Mouse (Mus musculus) heart, postnatal 10 days (tissue): ENCODE measurements at regions not wholly inside any gene's neighbourhood (a gene's known extent, or its start where the extent isn't known, plus 50 kb on each side); places are given as distances from the start of the nearest gene placed in this dataset.

ENCODE experiments used
- DNase-seq, 2 experiments: peaks; one replicate each; pipeline ENCODE4 v3.0.0; 2021
- intact Hi-C: fragments of 180-260 bp; cut with DNase I; formaldehyde crosslinking; loops from one replicate; pipeline ENCODE4 v1.15.1; 2025

DNA sequence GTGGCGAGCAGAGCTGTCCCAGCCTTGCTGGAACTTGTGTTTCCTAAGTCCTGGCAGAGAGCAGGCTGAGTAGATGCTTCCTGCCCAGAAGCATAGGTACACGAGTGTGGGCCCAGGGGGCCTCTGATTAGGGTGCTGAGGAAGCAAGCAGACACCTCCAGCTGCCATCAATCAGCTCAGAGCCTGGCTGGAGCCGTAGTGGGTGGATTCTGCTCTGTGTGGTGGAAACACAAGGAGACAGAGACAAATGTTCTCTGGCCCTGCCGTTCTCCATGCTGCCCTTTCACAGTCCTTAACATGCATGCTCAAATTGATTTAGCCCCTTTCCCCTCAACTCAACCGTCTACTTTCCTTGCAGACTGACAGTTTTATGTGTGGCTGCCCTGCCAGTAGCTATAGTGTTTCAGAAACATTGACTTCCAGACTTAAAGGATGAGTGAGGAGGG is 182.5 kb upstream of the Gm5148 start:
- DNase-seq = peak; percentile 57 to 59
- intact Hi-C loops = no loop called here

DNA sequence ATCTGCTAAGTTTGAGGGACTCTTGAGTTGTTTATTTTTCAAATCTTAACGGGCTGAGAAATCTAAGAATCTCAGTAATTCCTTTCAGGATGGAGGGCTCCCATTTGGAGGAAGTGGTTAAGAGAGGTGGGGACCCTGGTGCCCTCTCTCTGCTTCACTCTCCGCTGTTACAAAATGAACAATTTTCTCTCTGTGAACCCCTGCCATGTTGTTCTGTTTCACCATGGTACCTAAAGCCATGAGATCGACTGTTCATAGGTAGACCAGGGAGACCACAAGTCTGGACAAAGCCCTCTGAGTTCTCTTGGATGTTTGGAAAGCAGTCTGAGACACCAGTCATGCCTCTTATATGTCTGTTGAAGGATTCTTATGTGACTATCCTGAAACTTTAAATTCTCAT is 179.9 kb upstream of the Gm5148 start:
- DNase-seq = no peak
- intact Hi-C loops = no loop called here

DNA sequence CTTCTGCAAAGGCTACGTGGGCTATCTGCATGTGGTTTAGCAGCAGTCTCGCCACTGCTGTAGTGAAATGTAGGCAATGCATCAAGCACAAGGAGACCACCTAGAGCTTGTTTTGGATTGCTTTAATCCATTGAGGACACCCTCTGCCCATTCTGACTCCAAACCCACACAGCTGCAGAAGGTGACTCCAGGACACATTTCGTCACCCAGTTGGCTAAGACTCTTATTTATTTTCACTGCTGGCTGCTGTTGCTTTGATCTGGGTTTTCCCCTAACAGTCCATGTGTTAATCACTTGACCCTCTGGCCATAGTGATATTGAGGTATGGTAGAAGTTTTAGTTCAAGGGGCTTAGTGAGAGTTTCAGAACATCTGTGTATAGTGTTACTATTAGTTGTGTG is 179.2 kb upstream of the Gm5148 start:
- DNase-seq = peak; percentile 32 to 49
- intact Hi-C loops = no loop called here

DNA sequence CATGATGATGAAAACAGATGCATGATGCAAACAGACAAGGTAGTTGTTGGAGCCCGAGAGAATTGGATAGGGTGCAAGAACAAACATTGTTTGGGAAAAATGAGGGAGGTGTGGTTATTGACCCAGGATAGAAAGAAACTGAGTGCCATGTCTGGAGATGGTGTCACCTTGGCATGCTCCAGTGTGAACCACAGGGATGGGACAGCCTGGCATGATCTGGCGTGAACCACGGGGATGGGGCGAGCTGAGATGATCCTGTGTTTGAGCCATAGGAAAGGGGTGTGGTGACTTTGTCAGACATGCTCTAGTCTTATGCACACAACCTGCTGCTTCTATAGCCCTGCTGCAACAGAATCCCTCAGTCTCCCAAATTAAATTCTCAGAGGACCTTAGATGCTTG is 178.7 kb upstream of the Gm5148 start:
- no peak for DNase-seq
- intact Hi-C loops = no loop called here

DNA sequence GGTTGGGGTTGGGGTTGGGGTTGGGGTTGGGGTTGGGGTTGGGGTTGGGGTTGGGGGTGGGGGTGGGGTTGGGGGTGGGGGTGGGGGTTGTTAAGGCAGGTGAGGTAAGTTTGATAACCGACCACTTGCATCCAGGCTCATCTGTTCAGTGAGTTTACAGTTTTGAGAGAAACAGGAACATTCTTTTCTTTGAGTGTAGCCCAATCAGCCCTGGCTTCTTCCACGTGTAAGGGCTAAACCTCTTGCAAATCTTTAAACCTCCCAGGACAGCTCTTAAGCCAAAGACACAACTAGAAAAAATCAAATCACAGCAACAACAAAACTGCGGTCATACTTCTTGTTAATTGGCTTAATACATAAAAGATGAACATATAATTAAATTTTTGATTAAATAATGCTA is 173.1 kb upstream of the Gm5148 start:
- DNase-seq = no peak
- intact Hi-C loops = loop anchor here (10.0 kb wide), 1 partner anchor 423 kb away; no protein-coding TSS in a partner anchor

DNA sequence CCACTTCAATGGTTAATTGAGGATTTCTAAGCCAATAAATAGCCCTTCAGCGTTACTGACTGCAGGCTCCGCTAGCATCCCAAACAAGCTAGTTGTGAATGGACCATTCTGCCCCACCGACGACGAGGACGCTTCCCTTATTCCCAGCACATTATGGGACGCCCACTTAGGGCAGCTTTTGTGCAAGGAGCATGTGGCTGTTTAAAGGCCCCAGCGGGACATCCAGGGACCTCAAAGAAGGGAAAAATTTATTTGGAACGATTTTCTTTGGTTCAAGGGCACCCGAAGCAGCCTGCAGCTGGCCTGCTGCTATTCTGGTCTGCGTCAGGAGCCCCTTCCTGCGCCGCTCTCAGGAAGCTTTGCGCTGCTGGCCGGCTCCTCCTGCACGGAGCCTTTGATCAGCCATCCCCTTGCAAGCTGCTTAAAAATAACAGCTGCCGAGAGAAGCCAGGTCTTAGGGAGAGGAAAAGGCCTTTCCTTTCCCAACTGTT is 172.6 kb upstream of the Gm5148 start:
- DNase-seq = peak; percentile 62 to 73
- intact Hi-C loops = loop anchor here (10.0 kb wide), 1 partner anchor 422 kb away; no protein-coding TSS in a partner anchor

DNA sequence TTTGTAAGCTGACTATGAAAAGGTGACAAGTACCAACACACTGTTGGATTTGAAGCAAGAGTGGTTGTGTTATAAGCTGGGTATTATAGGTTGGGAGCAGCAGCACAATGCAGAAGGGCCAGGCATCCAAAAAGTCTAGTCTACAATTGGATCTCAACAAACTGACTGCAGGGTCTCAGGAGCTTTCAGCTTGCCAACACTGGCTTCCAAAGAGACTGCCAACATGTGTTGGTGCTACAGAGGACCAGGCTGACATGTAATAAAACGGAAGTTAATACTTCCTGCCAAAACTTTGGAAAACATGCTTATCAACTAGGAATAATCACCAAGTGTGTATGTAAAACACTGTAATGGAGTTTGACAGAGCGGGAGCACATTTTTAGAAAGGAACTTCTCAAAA is 170.3 kb upstream of the Gm5148 start:
- intact Hi-C loops = loop anchor here (10.0 kb wide), 1 partner anchor 420 kb away; no protein-coding TSS in a partner anchor

DNA sequence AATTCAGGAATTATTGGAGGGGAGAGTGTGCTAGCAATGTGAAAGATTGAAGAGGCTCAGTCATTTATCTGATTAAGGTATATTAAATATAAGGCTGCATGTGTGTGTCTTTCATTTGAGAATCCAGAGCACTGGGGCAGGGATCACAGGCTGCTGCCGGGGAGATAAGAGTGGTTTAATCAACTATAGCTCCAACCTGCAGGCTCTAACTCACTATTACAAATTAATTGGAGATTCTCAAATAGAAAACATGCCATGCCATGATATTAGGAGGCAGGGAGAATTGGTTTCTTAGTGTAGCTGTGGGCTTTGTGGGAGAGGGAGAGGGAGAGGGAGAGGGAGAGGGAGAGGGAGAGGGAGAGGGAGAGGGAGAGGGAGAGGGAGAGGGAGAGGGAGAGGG is 165.9 kb upstream of the Gm5148 start:
- no peak for DNase-seq
- intact Hi-C loops = loop anchor here (10.0 kb wide), 1 partner anchor 415 kb away; no protein-coding TSS in a partner anchor

More for the DNA sequence above, 170.3 kb upstream of the Gm5148 start:
- DNase-seq = peak in 1 of 2 experiments; percentile 28

DNA sequence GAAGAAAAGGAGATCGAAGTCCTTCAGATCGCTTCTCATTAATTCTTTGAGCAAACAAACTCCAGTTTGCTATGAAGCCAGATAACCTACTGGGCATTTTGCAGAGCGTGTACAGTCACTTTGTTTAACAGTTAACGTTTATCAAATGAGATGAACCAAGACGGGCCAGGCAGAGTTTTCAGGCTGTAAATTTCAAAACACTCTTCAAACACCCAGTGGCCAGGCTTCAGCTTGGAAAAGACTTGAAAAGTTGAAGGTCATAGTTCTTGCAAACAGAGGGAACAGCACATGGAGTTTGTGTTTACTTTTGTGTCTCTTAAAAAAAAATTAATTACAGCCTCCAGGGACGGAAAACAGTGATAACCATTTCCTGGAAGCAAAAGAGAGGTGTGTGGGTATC is 164.2 kb upstream of the Gm5148 start:
- intact Hi-C loops = no loop called here
- no peak for DNase-seq

DNA sequence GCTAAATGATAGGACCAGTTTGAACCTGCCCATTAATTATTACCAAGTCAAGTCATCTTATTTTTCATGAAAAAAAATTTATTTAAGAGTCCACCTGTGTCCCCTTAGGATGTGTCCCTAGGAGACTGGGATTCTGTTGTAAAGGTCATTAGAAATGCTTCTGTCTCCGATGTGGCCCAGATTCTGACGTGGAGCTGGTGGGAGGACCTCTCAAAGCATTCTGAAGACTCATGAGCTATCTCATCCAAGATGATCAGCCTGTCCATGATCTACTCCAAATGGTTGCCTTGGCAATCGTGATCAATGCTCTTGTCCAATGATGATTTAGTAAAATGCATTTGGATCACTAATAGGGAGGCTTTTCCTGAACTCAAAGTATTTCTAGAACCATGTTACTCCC is 163.4 kb upstream of the Gm5148 start:
- no peak for DNase-seq
- intact Hi-C loops = no loop called here

DNA sequence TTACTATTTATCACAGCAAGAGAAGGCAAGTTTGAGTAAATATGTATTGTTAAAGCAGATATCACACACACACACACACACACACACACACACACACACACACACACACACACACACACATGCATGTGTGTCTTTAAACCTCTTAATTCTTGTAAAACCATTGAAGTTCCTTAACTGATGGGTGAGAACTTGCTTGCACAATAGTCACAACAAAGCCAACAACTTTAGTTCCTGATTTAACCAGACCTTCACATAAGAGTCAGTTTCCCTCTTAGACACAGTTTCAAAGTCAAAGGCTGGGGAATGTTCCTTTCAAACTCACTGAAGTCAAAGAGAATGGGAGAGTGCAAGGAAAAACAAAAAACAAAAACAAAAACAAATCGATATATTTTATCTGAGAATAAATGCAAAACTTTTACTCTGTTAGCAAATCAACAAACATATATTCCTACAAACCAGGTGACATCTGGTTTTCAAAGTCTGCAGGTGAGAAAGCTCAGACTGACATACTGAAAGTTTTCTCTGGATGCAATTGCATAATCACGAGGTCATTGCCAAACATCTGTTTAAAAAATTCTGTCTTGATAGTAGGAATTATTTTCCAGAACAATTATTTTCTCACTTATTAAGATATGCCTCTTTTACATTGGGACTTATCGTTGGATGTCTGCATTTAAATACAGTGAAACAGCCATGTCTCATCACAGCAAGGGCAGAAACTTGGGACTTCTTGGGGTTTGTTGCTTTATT is 162.6 kb upstream of the Gm5148 start:
- no peak for DNase-seq

DNA sequence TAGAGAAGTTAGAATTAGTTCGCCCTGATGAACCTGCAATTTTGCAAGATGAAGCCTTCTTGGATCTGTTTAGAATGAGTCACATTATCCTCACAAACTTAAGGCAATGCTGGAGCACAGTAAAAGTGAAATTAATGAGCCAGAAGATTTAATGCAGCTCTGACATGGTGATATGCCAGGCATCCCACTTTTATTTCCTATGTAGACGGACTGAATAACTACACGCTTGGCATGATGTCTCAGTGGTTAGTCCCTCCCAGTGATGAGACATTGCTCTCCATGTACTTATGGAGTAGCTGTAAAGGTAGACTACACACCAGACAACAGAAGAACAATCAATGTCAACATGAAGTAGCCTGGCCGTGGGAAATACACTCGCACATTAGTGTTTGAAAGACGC is 161.5 kb upstream of the Gm5148 start:
- no peak for DNase-seq
- intact Hi-C loops = no loop called here

More for the DNA sequence above, 162.6 kb upstream of the Gm5148 start:
- intact Hi-C loops = no loop called here

DNA sequence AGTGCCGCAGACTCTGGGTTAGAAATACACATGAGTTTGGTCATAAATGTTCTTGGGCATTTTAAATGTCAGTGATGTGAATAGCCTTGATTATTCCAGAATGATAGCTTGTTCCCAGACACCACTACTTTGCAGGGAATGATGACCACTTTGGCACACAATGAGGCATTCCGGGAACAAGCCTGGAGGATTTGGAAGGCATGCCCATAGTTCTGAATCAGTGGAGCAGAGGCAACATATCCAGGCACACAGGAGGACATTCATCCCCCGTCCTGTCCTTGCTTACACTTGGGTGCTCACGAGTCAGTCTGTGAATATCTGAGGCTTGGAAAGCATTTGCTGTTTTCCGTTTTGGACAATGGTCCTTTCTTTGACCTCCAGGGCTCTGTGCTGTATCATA is 158.1 kb upstream of the Gm5148 start:
- intact Hi-C loops = no loop called here
- DNase-seq = peak; percentile 52

DNA sequence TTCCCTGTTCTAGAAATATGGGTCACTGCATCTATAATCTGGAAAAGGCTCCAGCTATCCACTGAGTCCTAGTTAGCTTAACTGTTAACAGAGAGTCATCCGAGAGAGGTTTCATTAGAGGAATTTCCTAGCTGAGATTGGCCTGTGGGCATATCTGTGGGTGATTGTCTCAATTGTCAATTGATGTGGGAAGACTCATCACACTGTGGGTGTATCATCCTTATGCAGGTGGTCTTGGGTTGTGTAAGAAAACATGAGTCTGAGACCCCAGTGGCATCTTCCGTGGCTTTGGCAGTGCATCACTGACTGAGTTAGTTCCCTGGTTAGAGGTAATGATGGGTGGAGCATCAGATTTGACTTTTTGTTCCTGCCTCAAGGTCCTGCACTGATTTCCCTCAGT is 156.7 kb upstream of the Gm5148 start:
- intact Hi-C loops = no loop called here
- no peak for DNase-seq

DNA sequence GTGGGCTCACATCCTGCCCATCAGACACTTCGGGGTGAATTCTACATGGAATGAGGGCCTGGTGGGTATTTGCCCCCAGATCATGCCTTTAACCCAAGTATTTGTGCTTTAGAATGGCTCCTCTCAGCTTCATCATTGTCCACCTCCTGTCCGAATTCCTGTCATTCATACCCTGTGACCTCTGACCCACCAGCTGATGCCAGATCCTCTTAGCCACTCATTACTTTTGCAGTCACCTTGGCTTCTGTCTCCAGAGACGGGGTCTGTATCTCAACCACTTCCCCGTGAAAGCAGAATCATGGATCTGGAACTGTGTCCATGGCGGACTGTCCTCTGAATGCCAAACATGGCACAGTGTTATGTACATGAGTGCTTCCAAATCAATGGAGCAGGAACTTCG is 154.8 kb upstream of the Gm5148 start:
- no peak for DNase-seq
- intact Hi-C loops = loop anchor here (5.0 kb wide), 1 partner anchor 237 kb away; no protein-coding TSS in a partner anchor

DNA sequence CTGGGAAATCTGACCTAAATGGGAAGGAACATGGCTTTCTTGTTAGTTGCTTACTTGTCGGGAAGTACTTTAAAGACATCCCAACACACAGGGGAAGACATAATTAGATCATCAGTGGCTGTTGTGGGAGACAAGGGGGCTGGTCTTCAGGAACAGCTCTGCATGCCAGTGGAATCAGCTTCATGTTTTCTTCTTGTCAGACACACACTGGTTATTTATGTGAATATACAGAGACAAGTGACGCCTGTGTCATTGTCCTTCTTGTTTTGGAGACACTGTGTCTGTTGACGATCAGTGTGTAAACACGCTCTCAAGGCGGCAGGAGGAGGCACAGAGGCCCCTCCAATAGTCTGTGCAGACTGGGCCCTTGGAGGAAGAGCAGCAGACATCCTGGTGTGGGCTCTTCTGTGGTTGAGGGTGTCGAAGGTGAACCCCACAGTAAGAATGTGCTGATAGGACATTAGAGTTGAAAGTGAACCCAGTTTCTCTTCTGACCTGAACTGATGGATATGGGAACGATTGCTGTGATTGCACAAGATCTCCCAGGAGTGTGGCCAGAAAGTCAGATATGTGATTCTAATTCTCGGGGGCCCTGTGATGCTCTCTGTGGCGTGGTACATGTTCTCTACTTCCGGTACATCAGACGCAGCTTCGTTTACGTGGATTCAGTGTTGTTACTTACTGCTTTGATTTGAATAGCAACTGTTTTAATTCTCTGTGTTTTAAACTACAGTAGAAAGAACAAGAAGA is 151.9 kb upstream of the Gm5148 start:
- no peak for DNase-seq
- intact Hi-C loops = loop anchor here (5.0 kb wide), 1 partner anchor 234 kb away; no protein-coding TSS in a partner anchor

DNA sequence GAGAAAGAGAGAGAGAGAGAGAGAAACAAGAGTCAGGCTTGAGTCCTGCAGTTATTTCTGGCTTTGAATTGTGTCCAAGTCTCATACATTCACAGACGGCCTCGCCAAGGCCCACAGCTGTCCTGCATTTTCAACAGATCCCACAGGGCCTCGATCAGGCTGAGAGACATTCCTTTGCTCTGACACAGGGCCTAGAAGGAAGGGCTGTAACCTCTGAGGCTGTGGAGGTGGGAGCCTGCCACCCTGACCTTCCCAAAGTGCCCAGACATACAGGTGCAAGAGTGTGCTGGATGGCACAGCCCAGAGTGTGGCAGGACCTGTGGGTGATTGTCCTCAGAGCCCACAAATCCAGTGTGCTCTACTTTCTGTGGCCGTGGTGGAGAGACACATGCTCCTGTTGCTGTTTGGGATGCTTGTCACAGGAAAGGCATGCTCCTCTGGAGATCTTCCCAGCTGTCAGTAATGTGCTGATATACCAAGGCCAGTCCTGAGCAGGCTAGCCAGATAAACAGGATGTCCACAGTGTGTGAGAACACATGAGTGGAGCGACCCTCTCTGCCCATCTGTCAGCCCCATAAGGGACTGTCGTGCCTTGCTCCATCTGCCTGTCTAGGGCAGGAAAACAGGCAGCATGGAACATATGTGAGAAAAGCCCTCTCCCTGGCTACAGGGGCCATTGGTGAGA is 151.2 kb upstream of the Gm5148 start:
- intact Hi-C loops = loop anchor here (2.0 to 5.0 kb wide), 3 partner anchors 31 to 233 kb away; no protein-coding TSS in a partner anchor
- peak; percentile 89 to 91 for DNase-seq

DNA sequence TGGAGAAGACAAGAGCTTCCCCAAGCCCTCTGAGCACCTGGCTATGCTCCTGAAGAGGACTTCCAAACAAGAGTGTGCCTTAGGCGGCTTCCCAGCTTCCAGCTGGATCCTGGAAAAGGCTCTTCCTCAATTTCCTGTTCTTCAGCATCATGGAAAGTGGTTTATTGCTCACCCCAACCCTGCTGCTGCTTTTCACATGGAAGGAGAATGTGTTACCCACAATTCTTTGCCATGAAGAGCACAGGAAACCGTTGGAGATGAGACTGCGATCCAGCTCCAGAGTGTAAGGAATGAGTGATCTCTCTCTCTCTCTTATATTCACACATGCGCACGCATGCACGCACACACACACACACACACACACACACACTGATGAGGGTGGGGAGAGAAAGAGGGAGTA is 150.6 kb upstream of the Gm5148 start:
- peak; percentile 60 for DNase-seq
- intact Hi-C loops = loop anchor here (2.0 to 5.0 kb wide), 4 partner anchors 30 to 233 kb away; no protein-coding TSS in a partner anchor

DNA sequence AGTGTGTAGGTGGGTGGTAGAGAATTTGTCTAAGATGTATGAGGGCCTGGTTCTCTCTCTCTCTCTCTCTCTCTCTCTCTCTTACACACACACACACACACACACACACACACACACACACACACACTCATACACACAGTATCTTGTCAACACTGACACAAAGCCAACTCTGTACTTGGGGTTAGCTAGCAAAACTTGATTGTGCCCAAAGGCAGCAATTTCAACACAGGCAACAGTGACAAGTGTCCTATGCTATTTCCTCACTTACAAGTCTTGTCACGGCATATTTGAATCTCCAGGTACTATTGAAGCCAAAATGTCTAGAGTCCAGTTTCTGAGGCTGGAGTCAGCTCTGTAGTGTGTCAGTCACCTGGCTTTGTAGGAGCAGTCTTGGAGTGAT is 150.1 kb upstream of the Gm5148 start:
- DNase-seq = no peak
- intact Hi-C loops = loop anchor here (2.0 to 5.0 kb wide), 3 partner anchors 30 to 62 kb away; no protein-coding TSS in a partner anchor

DNA sequence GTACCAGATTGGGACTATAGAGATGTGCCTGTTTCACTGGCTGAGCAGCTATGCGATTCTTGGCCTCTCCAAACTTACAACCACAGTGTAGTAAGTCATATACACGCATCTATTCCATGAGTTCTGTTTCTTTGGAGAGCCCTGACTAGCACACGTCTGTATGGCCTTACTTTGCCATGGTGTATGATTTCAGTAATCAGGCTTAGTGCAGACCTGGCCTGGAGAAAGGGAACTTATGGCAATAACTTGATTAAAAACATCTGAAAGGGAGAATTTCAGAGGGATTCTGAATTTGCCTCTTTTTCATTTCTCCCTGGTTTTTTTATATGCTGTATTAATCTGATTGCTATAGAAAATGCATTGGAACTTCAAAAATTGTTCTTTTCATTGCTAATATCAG is 148.0 kb upstream of the Gm5148 start:
- no peak for DNase-seq
- intact Hi-C loops = loop anchor here (5.0 kb wide), 1 partner anchor 55 kb away; no protein-coding TSS in a partner anchor

DNA sequence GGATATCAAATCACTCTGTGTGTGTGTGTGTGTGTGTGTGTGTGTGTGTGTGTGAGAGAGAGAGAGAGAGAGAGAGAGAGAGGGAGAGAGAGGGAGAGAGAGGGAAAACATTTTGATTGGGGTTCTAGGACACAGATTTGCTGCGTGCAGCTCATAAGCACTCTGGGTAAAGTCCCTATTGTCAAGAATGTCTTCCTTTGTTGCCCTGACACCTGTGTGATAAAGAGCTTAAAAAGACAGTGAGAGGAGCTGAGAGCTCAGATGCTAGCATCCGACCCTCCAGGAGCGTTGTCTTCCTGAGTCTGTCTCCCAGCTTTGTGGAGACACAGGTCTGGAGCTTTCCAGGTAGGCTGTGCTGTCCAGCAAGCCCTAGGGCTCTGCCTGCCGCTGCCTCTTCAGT is 146.8 kb upstream of the Gm5148 start:
- no peak for DNase-seq
- intact Hi-C loops = loop anchor here (5.0 kb wide), 1 partner anchor 54 kb away; no protein-coding TSS in a partner anchor
